Mouse (Mus musculus) lung, postnatal 0 days (tissue): ENCODE results near the gene Prkag2. TPM values are rescaled to one million over a fixed set of nuclear protein-coding genes. Genes with fewer than 3 reads are reported as not detected.

Experiments
- ATAC-seq: fragments of 200-750 bp; cut with Nextera tagmentation; 2 replicates; pipeline ENCODE4 v1.8.0; 2017; ENCODE audit warnings: moderate library complexity
- DNase-seq: peaks from one replicate; pipeline ENCODE4 v3.0.0-alpha.2; 2016; ENCODE audit warnings: low spot score
- H3K27ac ChIP-seq: fragments of 300-500 bp; sonication (generic); 2 replicates; pipeline ENCODE4 v1.5.1; 2014; ENCODE audit warnings: antibody characterized with exemption, mild to moderate bottlenecking, low read length, mixed read lengths
- H3K27me3 ChIP-seq: fragments of 300-500 bp; sonication (generic); replicated peaks from 2 replicates; pipeline ENCODE4 v1.6.1; 2014; ENCODE audit warnings: low read length, mixed read lengths; ENCODE audit not compliant: insufficient read depth
- H3K36me3 ChIP-seq: fragments of 300-500 bp; sonication (generic); 2 replicates; pipeline ENCODE4 v1.6.1; 2014; ENCODE audit warnings: low read length, mixed read lengths; ENCODE audit not compliant: insufficient read depth
- H3K4me1 ChIP-seq: fragments of 300-500 bp; sonication (generic); 2 replicates; pipeline ENCODE4 v1.6.1; 2014; ENCODE audit warnings: antibody characterized with exemption, low read depth, low read length, mixed read lengths; ENCODE audit not compliant: insufficient read depth
- H3K4me2 ChIP-seq: fragments of 300-500 bp; sonication (generic); replicated peaks from 2 replicates; pipeline ENCODE4 v1.6.1; 2014; ENCODE audit warnings: low read depth, mild to moderate bottlenecking, low read length, moderate library complexity, mixed read lengths
- H3K4me3 ChIP-seq: fragments of 300-500 bp; sonication (generic); 2 replicates; pipeline ENCODE4 v1.5.1; 2014; ENCODE audit warnings: low read depth, low read length
- H3K9ac ChIP-seq: fragments of 300-500 bp; sonication (generic); replicated peaks from 2 replicates; pipeline ENCODE4 v1.6.1; 2014; ENCODE audit warnings: low read depth, mild to moderate bottlenecking
- H3K9me3 ChIP-seq: fragments of 300-500 bp; sonication (generic); 2 replicates; pipeline ENCODE4 v1.6.1; 2016; ENCODE audit warnings: low read length, mixed read lengths
- CTCF ChIP-seq: IDR thresholded peaks from 2 replicates; pipeline ENCODE4 v1.5.1; 2016; ENCODE audit warnings: antibody characterized with exemption, mild to moderate bottlenecking
- EP300 ChIP-seq: IDR thresholded peaks from 2 replicates; pipeline ENCODE4 v1.6.1; 2016; ENCODE audit warnings: antibody characterized with exemption, mild to moderate bottlenecking, control low read depth
- WGBS: fragments of 180-500 bp; shearing (Covaris S2); extraction: QIAGEN DNeasy Blood & Tissue Kit; methylation state at CpG from one replicate; pipeline ENCODE4 v1.1.7; 2014; 5-methylcytosine and 5-hydroxymethylcytosine counted together
- polyA plus RNA-seq: library from polyadenylated mRNA; unstranded; fragments of >200 nt; fragmentation: Nextera tagmentation; extraction: Ambion mirVana; gene quantifications from 2 replicates; pipeline ENCODE4 v1.2.1, GENCODE M21; 2015

Prkag2 gene
- polyA plus RNA-seq, 1 experiment from 2014 or later = 16.2 TPM

GRCm38 (mm10) chr5:25100157-25100515, 306 bp downstream of the Prkag2 start:
- WGBS = under 1% methylated on average over 26 of the region's 26 CpGs
- Histone ChIP-seq H3K9ac (peak overlapping the region; percentile 23), H3K27ac (peak overlapping the region; percentile 89), H3K36me3 (no peaks in the 10 kb centered on the region), H3K27me3 (no peaks in the 10 kb centered on the region), H3K4me1 (no peaks in the 10 kb centered on the region; the same call in 1 of the 2 replicates), H3K4me2 (peak overlapping the region; percentile 72), H3K9me3 (no peaks in the 10 kb centered on the region), H3K4me3 (peak overlapping the region; percentile 50)
- ATAC-seq (peak; percentile 9), DNase-seq (peak; percentile 16)
- TF ChIP-seq CTCF (no peak), EP300 (no peak)

- peak overlapping the region; percentile 72 for H3K4me2 ChIP-seq
- peak overlapping the region; percentile 50 for H3K4me3 ChIP-seq
- ATAC-seq = peak; percentile 59
- no peaks in the 10 kb centered on the region for H3K9me3 ChIP-seq
- H3K27ac ChIP-seq = peak overlapping the region; percentile 89
- TF ChIP-seq CTCF (peak; percentile 4; the same call in 1 of the 2 replicates), EP300 (no peak)
- peak overlapping the region; percentile 23 for H3K9ac ChIP-seq
- WGBS = under 1% methylated on average over 45 of the region's 45 CpGs
- H3K27me3 ChIP-seq = no peaks in the 10 kb centered on the region
- no peaks in the 10 kb centered on the region for H3K36me3 ChIP-seq
- peak; percentile 69 for DNase-seq
- no peaks in the 10 kb centered on the region; the same call in 1 of the 2 replicates for H3K4me1 ChIP-seq
These were observed 880 bp downstream of the Prkag2 start for GRCm38 (mm10) chr5:25099367-25100156.

- WGBS = 59% methylated on average over 3 of the region's 3 CpGs
- Histone ChIP-seq H3K4me1 (no peaks in the 10 kb centered on the region; the same call in 1 of the 2 replicates), H3K4me3 (no peak overlapping the region), H3K36me3 (no peaks in the 10 kb centered on the region), H3K9ac (no peak overlapping the region), H3K9me3 (no peaks in the 10 kb centered on the region), H3K27me3 (no peaks in the 10 kb centered on the region), H3K4me2 (no peak overlapping the region), H3K27ac (no peak overlapping the region)
- DNase-seq (no peak), ATAC-seq (no peak)
- no peak for TF ChIP-seq EP300
- no peak for TF ChIP-seq CTCF
These were observed 2.6 kb downstream of the Prkag2 start for GRCm38 (mm10) chr5:25097891-25098290.

- 69% methylated on average over 4 of the region's 4 CpGs for WGBS
These were observed 4.0 kb downstream of the Prkag2 start for GRCm38 (mm10) chr5:25096431-25096830.

GRCm38 (mm10) chr5:25092630-25093245, 7.7 kb downstream of the Prkag2 start:
- DNase-seq (no peak), ATAC-seq (no peak)
- Histone ChIP-seq H3K4me2 (no peak overlapping the region), H3K4me3 (no peak overlapping the region), H3K27ac (no peak overlapping the region), H3K9me3 (no peaks in the 10 kb centered on the region), H3K27me3 (no peaks in the 10 kb centered on the region), H3K9ac (no peak overlapping the region), H3K36me3 (no peaks in the 10 kb centered on the region), H3K4me1 (peaks cover 3% of the 10 kb centered on the region; the same call in 1 of the 2 replicates)
- TF ChIP-seq EP300 (no peak), CTCF (no peak)
- 74% methylated on average over 8 of the region's 8 CpGs for WGBS

More at GRCm38 (mm10) chr5:25096431-25096830, 4.0 kb downstream of the Prkag2 start:
- H3K4me2 ChIP-seq = no peak overlapping the region
- ATAC-seq (no peak), DNase-seq (no peak)
- H3K36me3 ChIP-seq = no peaks in the 10 kb centered on the region
- H3K4me1 ChIP-seq = no peaks in the 10 kb centered on the region; the same call in 1 of the 2 replicates
- H3K9me3 ChIP-seq = no peaks in the 10 kb centered on the region
- H3K9ac ChIP-seq = no peak overlapping the region
- H3K27ac ChIP-seq = no peak overlapping the region
- TF ChIP-seq EP300 = no peak
- TF ChIP-seq CTCF = no peak
- no peak overlapping the region for H3K4me3 ChIP-seq
- no peaks in the 10 kb centered on the region for H3K27me3 ChIP-seq

- Histone ChIP-seq H3K4me1 (peaks cover 7% of the 10 kb centered on the region), H3K4me2 (no peak overlapping the region), H3K27ac (no peak overlapping the region), H3K27me3 (no peaks in the 10 kb centered on the region), H3K9me3 (no peaks in the 10 kb centered on the region), H3K36me3 (no peaks in the 10 kb centered on the region), H3K4me3 (no peak overlapping the region), H3K9ac (no peak overlapping the region)
- WGBS = 55% methylated on average over 6 of the region's 6 CpGs
- ATAC-seq (peak; percentile 68), DNase-seq (peak; percentile 63)
- peak; percentile 25 for TF ChIP-seq CTCF
- no peak for TF ChIP-seq EP300
These were observed 11.0 kb downstream of the Prkag2 start for GRCm38 (mm10) chr5:25089258-25089972.
